Mouse (Mus musculus): ENCODE results near the gene Ccdc186. TPM values are rescaled to one million over a fixed set of nuclear protein-coding genes. Genes with fewer than 3 reads are reported as not detected.

Gene Ccdc186
- polyA plus RNA-seq, 1 experiment from 2014 or later = 18.3 TPM

DNA sequence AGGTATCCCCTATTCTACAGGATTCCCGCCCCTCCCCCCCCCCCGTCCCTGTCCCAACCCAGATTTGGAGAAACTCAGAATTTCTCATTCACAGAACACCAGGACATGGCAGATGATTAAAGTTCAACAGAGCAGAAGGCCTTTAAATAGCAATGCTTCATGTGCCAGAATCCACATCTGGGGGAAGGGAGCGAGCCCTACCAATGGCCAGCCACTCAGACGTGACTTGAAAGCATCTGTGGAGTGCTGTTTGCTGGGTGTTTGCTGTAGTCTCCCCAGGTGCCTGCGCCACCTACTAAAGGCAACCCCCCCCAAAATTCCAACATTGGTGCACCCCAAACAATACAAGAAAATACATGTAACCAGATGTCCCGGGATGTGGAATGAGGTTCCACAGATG, 76.5 kb downstream of the Ccdc186 start:
- H3K9me3 ChIP-seq (replicated peaks) = no peaks in the 10 kb centered on the region
- WGBS = 68% methylated on average over 5 of the region's 6 CpGs
- ATAC-seq (replicated peaks; ENCODE audit: low FRiP score) = no peak
- no peak overlapping the region for H3K4me2 ChIP-seq
- H3K9ac ChIP-seq = no peak overlapping the region
- H3K4me3 ChIP-seq (replicated peaks) = no peak overlapping the region
- no peaks in the 10 kb centered on the region for H3K36me3 ChIP-seq
- H3K4me1 ChIP-seq = peaks cover 17% of the 10 kb centered on the region
- H3K27ac ChIP-seq = no peak overlapping the region
- peaks cover 7% of the 10 kb centered on the region; the same call in 1 of the 2 replicates for H3K27me3 ChIP-seq

DNA sequence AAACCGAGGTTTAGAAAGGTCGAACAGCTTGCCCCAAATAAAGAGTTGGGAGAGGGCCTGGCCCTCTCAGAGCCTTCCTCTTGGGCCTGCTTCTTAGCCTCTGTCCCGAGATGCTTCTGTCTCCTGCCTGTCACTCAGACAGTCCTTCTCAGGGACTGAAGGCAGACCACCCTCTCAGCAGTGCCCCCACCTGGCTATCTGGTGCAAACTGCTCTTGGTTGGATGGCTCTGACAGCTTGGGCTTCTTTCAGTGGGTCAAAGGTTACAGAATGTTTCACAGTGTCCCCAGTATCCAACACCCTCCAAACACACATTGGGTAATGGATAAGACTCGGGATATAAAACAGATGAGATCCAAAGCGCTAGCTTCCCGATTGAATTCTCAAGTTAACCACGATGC, 76.9 kb downstream of the Ccdc186 start:
- Histone ChIP-seq H3K9me3 (replicated peaks) (no peaks in the 10 kb centered on the region), H3K9ac (no peak overlapping the region), H3K36me3 (no peaks in the 10 kb centered on the region), H3K4me3 (replicated peaks) (no peak overlapping the region), H3K27ac (no peak overlapping the region), H3K4me1 (peaks cover 17% of the 10 kb centered on the region), H3K4me2 (no peak overlapping the region), H3K27me3 (peaks cover 7% of the 10 kb centered on the region; the same call in 1 of the 2 replicates)
- no peak for ATAC-seq (replicated peaks; ENCODE audit: low FRiP score)
- WGBS = 76% methylated on average over 7 of the region's 7 CpGs

Other genes with a start within 250 kb of the Ccdc186 start
- 0.23 and 0.36 TPM in 2 replicates for gene Adrb1, start 100.0 kb downstream of the Ccdc186 start, polyA plus RNA-seq (2015; fragmentation: Nextera tagmentation; extraction: Ambion mirVana)
- gene Tdrd1, start 4.0 kb upstream of the Ccdc186 start, polyA plus RNA-seq (2015; fragmentation: Nextera tagmentation; extraction: Ambion mirVana) = 0.66 and 0.80 TPM in 2 replicates
- 18.1 and 18.8 TPM in 2 replicates for gene Vwa2, start 52.1 kb upstream of the Ccdc186 start, polyA plus RNA-seq (2015; fragmentation: Nextera tagmentation; extraction: Ambion mirVana)
- gene Afap1l2, start 186.0 kb upstream of the Ccdc186 start, polyA plus RNA-seq (2015; fragmentation: Nextera tagmentation; extraction: Ambion mirVana) = 16.8 and 18.3 TPM in 2 replicates